Mouse (Mus musculus) thymus, adult 2 months (tissue): ENCODE measurements around the gene Arhgdia. TPM values are rescaled to one million over a fixed set of nuclear protein-coding genes. Genes with fewer than 3 reads are reported as not detected.
"Not testable (repeated sequence)": the region's sequence is repeated elsewhere in the genome, so short reads cannot be mapped to it uniquely, and the experiment has no call there.

Source experiments
- DNase-seq: peaks from one replicate; pipeline ENCODE4 v3.0.0; 2021
- H3K27ac ChIP-seq: fragments of 200-500 bp; 2 replicates; pipeline ENCODE4 v1.5.1; 2012; ENCODE audit warnings: low read length, control low read depth; ENCODE audit not compliant: control insufficient read depth, insufficient read depth
- H3K27me3 ChIP-seq: fragments of 200-500 bp; 2 replicates; pipeline ENCODE4 v1.6.1; 2012; ENCODE audit warnings: mild to moderate bottlenecking, low read length, moderate library complexity, mixed read lengths; ENCODE audit not compliant: control insufficient read depth, insufficient read depth
- H3K36me3 ChIP-seq: fragments of 200-500 bp; 2 replicates; pipeline ENCODE4 v1.6.1; 2012; ENCODE audit warnings: mild to moderate bottlenecking, low read length, moderate library complexity; ENCODE audit not compliant: control insufficient read depth, insufficient read depth
- H3K4me1 ChIP-seq: fragments of 200-500 bp; replicated peaks from 2 replicates; pipeline ENCODE4 v1.6.1; 2012; ENCODE audit warnings: low read length; ENCODE audit not compliant: control insufficient read depth, insufficient read depth
- H3K4me3 ChIP-seq: fragments of 200-500 bp; 2 replicates; pipeline ENCODE4 v1.5.1; 2012; ENCODE audit warnings: mild to moderate bottlenecking, low read length, control low read depth, moderate library complexity; ENCODE audit not compliant: control insufficient read depth, insufficient read depth
- CTCF ChIP-seq: fragments of 200-500 bp; IDR thresholded peaks from 2 replicates; pipeline ENCODE4 v1.5.1; 2012; ENCODE audit warnings: mild to moderate bottlenecking, control low read depth, low read length, moderate library complexity, borderline replicate concordance; ENCODE audit not compliant: control insufficient read depth, poor library complexity, insufficient read depth; ENCODE audit errors: extremely low read depth
- POLR2A ChIP-seq: fragments of 200-500 bp; IDR thresholded peaks from 2 replicates; pipeline ENCODE4 v1.6.1; 2012; ENCODE audit warnings: mild to moderate bottlenecking, low read length, control low read depth, moderate library complexity; ENCODE audit not compliant: control insufficient read depth, poor library complexity, insufficient read depth; ENCODE audit errors: extremely low read depth
- WGBS: fragments of 180-500 bp; shearing (Covaris S2); methylation state at CpG from one replicate; pipeline ENCODE4 v1.1.7; 2018; 5-methylcytosine and 5-hydroxymethylcytosine counted together
- polyA plus RNA-seq: library from polyadenylated mRNA; depleted of rRNA; stranded (reverse); fragments of >200 nt; gene quantifications from 2 replicates; pipeline ENCODE4 v1.2.3, GENCODE M21; 2012

Arhgdia gene
- polyA plus RNA-seq, 1 experiment = 1,184 TPM

DNA sequence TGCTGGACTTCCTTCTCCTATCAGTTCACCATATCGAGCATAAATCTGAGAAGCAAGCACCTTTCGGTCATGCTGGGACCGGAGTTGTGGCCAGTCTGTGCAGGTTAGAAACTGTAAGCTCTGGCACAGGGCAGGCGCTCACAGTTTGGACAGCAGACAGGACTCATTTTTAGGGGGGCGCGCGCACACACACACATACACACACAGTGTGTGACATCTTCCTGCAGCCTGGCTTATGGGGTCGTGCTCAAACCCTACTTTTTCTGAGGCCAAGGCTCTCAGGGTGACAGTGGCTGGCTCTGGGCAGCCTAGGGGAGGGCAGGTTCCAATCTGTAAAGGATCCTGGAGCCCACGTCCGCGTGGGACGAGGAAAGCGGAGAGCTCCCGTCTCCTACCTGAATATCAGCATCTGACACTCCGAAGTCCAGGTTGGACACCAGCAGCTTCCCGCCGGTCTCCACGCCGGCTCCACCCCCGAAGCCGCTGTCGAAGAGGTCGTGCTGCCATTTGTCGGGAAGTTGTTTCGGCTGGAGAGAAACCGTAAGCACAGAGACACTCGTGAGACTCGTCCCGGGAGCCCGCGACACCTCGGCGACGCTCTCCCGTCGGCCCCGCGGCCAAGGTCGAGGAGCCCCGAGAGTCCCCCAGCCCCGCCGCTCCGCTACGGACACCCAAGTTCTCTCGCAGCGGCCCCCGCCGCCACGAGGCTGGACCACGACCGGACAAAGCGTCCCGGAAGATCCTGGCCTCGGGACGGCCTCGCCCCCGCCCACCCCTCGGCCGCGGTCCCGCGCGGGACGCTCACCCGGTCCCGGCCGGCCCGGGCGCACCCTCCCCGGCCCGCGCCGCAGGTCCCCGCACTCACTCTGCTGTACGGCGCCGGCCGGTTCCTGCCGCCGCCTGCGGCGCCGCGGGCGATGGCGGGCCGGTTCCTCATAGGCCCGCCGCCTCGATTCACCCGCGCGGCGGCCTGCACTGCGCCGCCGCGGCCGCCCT lies 16.1 kb upstream of the Arhgdia start:
- H3K27ac ChIP-seq = no peak overlapping the region
- H3K27me3 ChIP-seq = no peaks in the 10 kb centered on the region
- DNase-seq = no peak
- peaks cover 27% of the 10 kb centered on the region for H3K4me1 ChIP-seq
- H3K36me3 ChIP-seq = peaks cover 31% of the 10 kb centered on the region
- peak overlapping the region; percentile 85 for H3K4me3 ChIP-seq
- TF ChIP-seq POLR2A = no peak
- TF ChIP-seq CTCF = no peak
- 3% methylated on average over 98 of the region's 99 CpGs for WGBS

DNA sequence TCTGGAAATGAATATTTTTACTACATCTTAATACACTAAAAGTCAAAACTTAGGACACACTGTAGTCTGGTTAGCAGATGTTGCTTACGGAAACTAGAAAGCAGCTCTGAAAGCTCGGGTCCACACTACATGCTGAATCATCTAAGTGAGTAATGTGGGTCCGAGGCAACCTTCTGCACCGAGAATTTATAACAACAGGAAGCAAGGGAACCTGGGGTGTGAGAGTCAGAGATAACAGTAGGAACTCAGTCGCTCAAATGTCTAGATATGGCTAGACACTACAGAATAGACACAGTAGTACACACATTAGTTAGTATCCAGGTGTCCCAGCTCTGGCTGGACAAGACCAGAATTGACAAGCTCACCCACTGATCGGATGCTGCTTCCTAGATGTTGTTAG lies 7.1 kb upstream of the Arhgdia start:
- no peak overlapping the region for H3K27ac ChIP-seq
- H3K36me3 ChIP-seq = peaks cover 53% of the 10 kb centered on the region
- WGBS = 87% methylated on average over 6 of the region's 6 CpGs
- no peaks in the 10 kb centered on the region for H3K27me3 ChIP-seq
- H3K4me1 ChIP-seq = no peaks in the 10 kb centered on the region
- no peak overlapping the region for H3K4me3 ChIP-seq
- no peak for DNase-seq
- TF ChIP-seq CTCF (no peak), POLR2A (no peak)

DNA sequence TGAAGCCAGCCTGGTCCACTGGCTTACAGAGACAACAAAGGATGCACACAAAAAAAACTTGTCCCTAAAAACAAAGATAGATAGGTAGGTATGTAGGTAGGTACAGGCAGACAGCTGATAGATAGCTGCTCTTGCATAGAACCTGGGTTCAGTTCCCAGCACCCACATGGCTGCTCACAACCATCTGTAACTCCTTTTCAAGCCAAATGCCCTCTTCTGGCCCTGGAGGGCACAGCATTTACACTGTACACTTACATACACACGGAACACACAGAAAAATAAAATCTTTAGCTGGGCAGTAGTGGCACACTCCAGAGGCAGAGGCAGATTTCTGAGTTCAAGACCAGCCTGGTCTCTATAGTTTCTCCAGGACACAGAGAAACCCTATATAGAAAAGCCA lies 2.5 kb upstream of the Arhgdia start:
- Histone ChIP-seq H3K36me3 (peaks cover 29% of the 10 kb centered on the region), H3K4me3 (no peak overlapping the region), H3K4me1 (peaks cover 23% of the 10 kb centered on the region), H3K27ac (no peak overlapping the region), H3K27me3 (no peaks in the 10 kb centered on the region)
- WGBS = 94% methylated on average over 1 of the region's 1 CpGs
- no peak for TF ChIP-seq POLR2A
- TF ChIP-seq CTCF = no peak
- DNase-seq = no peak

DNA sequence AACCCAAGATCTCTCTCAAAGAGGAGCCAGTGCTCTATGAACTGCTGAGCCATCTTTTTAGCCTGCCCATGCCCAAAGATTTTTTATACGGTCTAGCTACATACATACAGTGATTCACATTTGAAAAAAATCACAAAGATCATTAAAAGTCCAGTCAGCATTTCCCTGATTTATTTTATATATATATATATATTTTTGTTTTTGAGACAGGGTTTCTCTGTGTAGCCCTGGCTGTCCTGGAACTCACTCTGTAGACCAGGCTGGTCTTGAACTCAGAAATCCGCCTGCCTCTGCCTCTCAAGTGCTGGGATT lies 1.5 kb upstream of the Arhgdia start:
- 94% methylated on average over 2 of the region's 2 CpGs for WGBS
- not testable (repeated sequence) for H3K27ac ChIP-seq, DNase-seq, H3K4me3 ChIP-seq, H3K27me3 ChIP-seq
- peaks cover 23% of the 10 kb centered on the region for H3K4me1 ChIP-seq
- peaks cover 29% of the 10 kb centered on the region for H3K36me3 ChIP-seq

DNA sequence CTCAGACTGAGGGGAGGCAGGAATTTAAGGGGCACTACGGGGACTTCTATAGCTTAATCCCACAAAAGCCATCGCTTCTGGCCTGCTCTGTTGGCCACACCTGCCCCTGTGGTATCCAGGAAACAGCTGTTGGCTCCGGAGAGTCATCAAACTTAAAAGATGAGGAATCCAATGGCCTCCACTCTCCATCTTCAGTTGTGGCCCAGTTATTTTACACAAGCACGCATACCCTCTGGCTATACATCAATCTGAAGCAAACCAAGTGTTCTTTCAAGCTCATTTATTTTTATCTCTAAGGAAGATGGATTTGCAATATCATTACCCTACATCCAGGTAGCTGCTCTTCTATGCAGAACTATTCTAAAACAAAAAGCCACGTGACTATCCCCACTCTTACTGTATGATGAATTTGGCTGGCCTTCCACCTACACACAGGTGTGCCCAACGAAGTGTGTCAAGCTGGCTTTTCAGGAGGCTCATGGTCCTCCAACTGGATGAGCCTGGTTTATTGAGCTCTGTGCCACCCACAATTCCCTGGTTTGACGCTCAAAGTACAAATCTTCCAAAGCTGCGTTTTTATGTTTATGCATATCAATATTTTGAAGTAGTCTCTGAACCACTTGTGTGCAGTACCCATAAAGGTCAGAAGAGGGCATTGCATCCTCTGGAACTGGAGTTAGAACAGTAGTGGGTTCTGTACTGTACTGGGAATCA lies 1.0 kb upstream of the Arhgdia start:
- WGBS = 57% methylated on average over 8 of the region's 8 CpGs
- TF ChIP-seq CTCF = no peak
- no peak for TF ChIP-seq POLR2A
- peaks cover 23% of the 10 kb centered on the region for H3K4me1 ChIP-seq
- H3K27me3 ChIP-seq = no peaks in the 10 kb centered on the region
- peak; percentile 68 for DNase-seq
- H3K36me3 ChIP-seq = peaks cover 29% of the 10 kb centered on the region
- H3K4me3 ChIP-seq = peak overlapping the region; percentile 97
- H3K27ac ChIP-seq = peak overlapping the region; percentile 27

DNA sequence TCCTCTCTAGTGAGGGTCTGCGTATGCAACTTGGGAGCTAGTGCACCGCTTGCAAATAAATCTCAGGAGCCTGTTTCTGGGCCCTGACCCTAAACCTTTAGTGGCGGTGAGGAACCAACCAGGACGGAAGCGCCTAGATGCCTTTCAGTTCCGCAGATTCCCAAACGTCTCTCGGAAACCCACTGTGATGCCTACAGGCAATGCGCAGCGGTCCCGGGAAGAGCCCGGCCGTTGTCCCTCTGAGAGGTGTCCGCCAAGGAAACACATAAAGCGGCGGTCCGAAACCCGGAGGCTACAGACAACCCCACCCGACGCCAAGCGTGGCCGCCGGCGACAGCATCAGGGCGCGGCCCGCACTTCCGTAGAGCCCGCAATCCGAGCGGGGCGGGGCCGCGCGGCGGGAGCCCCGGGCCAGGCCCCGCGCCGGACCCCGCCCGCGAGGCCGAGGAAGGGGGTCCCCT lies 523 bp downstream of the Arhgdia start:
- Histone ChIP-seq H3K36me3 (peaks cover 19% of the 10 kb centered on the region), H3K4me3 (peak overlapping the region; percentile 97), H3K27me3 (no peaks in the 10 kb centered on the region), H3K4me1 (peaks cover 23% of the 10 kb centered on the region), H3K27ac (peak overlapping the region; percentile 51)
- DNase-seq = peak; percentile 47
- WGBS = 1% methylated on average over 44 of the region's 44 CpGs
- no peak for TF ChIP-seq POLR2A
- no peak for TF ChIP-seq CTCF
